Mouse (Mus musculus) ES-Bruce4 (cell line): ENCODE data around the gene Mapkap1.

Source experiments
- CTCF ChIP-seq: IDR thresholded peaks from one replicate; pipeline ENCODE4 v1.8.1; 2011; ENCODE audit warnings: low read depth, low read length
- POLR2A ChIP-seq: IDR thresholded peaks from one replicate; pipeline ENCODE4 v1.8.1; 2011; ENCODE audit warnings: low read length; ENCODE audit not compliant: insufficient read depth

DNA sequence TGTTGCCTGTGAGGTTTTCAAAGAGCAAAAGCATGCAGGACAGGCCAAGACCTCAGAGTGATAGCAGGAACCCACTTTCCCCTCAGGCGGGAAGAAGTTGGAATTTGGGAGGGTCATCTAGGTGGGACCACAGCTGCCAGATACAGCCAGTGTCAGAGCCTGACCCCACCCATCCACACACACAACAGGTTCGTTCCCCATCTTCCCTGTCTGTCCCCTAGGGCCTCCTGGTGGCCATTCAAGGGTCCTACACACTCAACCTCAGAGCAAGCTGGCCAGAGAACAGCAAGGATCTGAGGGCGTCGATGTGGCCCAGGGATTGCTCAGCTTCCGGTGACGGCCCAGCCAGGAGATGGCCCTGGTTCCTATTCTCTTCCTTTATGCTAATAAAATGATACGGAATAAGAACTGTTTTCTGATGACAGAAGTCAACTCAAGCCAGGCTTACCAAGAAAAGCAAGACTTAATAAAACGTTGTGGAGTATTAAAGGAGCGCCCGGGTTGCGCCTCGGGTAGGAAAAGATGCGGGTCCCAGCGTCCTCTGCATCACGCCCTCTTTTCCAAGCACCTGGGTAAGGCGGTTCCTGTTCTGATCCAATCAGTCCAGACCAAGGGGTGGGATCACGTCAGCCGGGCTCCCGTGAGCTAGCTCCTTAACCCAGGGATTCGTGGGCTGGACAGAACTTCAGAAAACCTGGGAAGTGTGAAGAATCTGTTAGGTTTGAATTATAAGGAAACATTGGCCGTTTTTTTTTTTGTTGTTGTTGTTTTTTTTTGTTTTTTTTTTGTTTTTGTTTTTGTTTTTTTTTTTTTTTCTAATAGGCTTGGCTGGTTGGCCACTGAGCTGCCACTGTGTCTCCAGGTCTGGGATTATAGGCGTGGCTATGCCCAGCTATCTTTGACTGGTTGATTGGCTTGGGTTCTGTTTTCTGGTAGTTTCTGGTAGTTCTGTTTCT, 238.3 kb downstream of the Mapkap1 start:
- TF ChIP-seq CTCF = peak; percentile 76
- no peak for TF ChIP-seq POLR2A
